Mouse (Mus musculus) lung, postnatal 25 days (tissue): ENCODE results near the gene Gm42878.

Experiments used
- DNase-seq: peaks from one replicate; pipeline ENCODE4 v3.0.0; 2022; ENCODE audit warnings: low spot score

Gm42878 gene

DNA sequence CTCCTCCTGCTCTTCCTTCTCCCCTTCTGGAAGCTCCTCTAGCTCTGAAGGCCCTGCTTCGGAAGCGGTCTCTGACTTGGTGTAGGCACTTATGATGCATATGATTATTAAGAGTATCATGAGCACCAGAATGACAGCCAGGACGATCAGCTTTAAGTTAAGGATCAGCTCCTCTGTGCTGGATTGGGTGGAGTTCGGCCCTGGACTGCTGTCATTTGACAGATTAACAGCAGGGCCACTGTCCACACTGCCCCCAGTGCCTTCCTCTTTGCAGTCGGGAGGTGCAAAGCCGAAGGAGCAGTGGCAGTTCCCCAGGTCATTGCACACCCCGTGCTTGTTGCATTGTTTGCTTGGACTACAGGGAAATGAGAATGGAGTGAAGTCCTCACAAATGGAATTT is 44.6 kb downstream of the Gm42878 start:
- DNase-seq, result no peak

DNA sequence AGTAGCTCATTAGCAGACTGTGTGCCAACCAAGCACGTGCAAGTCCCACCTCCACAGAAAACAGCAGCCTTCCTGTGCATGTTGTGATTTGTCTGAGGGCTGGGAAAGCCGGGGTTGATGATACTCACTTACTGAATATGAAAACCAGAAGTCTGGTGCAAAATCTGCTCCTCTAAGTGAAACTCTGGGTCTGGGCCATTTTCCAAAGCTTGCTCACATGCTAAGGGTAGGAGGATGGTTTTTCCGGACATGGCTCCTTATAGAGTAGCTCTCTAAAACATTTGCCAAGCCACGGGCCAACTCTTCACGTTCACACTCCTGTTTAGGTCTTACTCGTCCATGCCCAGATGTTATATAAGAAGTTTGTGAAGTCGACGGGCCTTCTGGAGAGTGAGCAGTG is 52.0 kb downstream of the Gm42878 start:
- no peak for DNase-seq

DNA sequence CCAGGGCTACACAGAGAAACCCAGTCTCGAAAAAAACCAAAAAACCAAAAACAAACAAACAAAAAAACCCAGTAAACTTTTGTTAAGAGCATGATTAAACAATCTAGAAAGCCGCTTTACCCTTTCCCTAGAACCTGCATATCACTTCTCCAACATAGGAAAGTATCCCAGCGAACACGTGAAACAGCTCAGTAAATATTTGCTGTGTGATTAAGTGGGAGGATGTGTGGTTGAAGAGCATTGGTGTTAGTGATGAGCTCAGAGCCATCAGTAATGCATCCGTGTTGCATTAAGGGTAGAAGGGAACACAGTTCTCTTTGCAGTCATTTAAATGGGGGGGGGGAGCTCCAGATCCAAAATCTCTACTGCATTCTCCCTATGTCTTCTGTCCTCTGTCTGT is 60.5 kb downstream of the Gm42878 start:
- DNase-seq, result no peak

DNA sequence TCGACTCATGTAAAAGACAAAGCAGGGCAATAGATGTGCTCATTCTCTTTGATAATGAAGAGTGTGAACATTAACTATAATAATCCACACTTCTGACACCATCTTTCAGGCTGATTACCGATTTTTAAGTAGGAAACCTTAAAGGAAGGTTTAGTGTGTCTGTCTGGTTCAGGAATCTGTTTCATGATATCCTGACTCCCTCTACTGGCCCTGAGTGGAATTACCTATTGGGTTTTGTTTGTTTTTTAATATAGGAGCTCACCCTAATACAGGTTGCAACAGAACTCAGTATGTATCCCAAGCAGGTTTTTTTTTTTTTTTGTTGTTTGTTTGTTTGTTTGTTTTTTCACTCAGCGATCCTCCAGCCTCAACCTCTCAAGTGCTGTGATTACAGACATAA is 67.6 kb downstream of the Gm42878 start:
- DNase-seq, result peak; percentile 69

DNA sequence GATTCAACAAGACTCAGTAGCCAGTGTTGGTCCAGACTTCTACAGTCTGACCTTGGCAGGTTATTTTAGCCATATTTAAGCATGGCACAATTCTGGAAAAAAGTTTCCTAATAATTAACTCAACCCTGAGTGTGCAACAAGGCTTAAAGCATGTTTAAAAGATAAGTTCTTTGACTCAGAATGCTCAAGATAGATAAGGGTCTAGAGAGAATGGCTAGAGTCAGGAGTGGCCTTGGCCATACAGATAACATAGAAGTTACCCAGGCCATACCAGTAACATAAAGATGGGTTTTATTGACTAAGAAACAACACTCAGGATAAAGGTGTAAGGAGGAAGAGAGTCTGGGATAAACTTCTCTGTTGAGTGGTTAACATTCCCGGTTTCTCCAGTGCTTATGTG is 69.2 kb downstream of the Gm42878 start:
- no peak for DNase-seq

DNA sequence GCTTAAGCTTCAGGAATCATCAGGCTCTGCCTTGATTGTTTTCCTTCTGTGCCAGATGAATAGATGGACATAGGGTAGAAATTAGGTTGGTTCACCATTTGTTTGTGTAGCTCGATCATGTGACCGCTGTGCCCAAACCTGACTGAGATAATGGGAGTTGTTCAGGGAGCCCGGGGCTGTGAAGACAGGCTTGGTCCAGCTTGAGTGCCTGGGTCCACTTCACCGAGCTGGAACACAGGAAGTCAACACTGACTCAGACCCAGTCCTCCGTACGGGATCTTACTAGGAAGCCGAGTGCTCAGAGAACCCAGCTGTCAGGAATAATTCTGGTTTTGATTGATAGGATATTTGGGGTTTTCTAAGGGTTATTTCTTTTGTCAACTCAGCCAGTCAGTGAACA is 70.7 kb downstream of the Gm42878 start:
- DNase-seq, result peak; percentile 54

DNA sequence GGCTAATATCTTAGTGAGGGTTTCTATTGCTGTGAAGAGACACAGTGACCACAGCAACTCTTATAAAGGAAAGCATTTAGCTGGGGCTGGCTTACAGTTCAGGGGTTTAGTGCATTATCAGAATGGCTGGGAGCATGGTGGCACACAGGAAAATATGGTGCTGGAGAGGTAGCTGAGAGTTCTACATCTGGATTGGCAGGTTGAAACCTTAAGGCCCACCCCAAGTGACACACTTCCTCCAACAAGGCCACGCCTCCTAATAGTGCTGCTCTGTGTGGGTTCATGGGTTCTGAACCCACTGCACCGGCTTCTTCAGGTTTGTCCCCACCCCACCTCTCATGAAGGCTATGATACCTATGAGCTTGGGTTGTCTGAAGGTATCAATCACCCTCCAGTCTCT is 72.9 kb downstream of the Gm42878 start:
- DNase-seq, result no peak

DNA sequence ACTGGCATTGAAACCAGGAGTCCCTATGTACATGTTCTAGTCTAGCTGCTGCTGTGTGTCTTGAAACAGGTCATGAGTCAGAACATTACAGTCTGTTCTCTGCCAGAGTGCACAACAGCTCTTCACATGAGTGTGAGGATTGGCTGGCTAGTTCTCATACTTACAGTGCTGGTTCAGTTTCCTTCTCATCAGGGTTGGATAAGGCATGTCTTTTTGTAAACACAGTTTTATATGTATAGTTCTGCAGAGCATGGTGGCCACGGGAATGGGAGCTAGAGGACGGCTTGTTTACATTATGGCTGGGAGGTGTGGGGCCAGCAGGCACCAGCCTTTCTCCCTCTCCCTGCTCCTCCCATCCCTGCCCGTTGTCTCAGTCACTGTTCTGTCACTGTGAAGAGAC is 75.7 kb downstream of the Gm42878 start:
- peak; percentile 33 for DNase-seq
